Mouse (Mus musculus) induced T-regulatory cell, adult 2 months (primary cell): ENCODE data around the gene Ncoa5.

Experiments used
- DNase-seq: peaks from one replicate; pipeline ENCODE4 v3.0.0-alpha.2; 2012; ENCODE audit warnings: low read depth

The Ncoa5 gene

DNA sequence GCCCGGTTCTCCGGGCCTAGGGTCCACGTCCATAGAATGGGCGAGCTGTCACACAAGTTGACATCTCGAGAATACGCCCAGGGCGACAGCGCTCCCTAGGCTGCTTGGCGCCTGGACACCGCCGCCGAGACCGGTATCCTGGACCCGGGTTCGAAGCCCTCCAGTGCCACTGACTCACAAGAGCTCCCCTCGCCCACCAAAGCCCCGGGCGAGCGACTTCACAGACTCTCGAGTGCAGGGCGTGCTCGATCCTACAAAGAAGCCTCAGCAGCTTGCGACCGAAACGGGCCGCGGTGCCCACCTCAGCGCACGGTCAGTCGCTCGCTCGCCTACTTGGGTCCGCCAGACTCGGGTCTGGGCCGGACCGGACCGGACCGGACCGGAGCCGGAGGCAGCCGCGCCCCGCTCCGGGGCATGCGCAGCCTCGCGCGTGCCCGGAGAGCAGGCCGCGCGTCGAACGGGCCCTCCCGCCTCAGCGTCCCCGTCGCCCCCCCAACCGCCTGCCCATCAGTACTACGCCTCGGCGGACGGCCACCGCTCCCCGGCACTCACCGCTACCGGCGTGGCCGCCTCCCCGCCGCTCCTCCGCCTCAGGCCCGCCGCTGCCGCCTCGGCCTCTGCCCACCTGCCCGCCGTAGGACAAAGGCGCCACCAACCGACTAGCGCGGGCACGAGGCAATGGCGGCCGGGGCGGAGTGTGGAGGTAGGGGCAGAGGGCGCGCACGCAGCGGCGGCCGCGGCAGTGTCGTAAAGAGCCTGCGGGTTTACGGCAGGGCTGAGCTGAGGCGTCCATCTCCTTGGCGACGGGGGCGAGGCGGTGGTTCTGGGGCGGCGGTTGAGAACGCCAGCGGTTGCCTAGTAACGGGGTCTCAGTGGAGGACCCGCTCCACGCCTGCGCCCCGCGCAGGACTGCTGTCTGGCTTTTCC, at the start of gene Ncoa5:
Gene Ncoa5, minus strand, starts transcription at position 737 of the 927 bp plus-strand sequence.
- DNase-seq = peak; percentile 96

DNA sequence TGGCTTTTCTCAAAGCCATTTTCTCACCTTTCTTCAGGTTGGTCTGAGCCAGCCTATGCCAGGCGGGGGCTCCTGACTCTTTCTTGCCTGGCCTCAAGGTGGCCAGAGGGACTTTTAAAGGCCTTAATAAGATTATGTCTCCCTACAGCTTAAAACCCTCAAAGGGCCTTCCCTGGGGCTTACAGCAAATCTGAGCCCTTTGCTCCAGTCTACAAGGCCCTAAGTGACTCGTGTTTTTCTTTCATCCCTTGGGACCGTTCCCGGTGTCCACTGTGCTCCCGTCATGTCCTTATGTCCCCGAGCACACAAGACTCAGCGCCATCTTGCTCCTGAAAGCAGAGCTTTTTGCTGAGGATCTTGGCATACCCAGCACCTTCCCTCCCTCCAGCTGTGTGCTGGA, 46.6 kb upstream of the Ncoa5 start:
- DNase-seq = no peak

DNA sequence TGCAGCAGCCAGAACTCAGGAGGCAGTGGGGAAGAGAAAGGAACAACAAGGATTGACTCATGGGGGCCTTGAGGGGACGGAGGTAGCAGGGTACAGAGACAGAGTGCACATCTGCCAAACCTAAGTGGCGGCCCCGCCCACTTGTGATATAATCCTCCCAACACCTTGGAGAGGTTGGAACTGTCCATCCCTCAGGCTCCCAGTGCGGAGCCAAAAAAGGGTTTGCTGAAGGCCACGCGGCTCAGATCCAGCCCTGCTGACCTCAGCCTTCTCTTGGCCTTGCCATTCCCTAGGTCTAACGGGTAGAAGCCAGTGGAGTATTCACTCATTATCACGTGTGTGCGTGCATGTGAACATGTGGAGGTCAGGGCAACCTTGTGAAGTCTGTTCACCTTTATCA, 46.0 kb upstream of the Ncoa5 start:
- no peak for DNase-seq

DNA sequence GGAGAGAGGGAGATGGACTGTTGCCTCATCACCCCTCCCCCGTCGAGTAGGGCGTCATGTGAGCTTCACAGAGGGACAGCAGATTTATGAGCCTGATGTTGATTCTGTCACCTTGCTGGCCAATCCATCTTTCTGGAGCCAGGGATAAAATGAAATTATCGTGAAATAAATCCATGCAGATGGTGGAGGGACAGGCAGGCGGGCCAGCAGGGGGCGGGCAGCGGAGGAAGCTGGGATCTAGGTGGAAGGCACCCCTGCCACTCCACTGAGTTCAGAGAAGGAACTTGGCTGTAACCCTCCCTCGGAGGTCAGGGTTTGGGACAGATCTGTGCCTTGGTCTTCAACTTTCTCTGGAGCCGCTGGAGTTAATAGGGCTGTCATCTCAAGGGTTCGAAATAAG, 43.9 kb upstream of the Ncoa5 start:
- no peak for DNase-seq

DNA sequence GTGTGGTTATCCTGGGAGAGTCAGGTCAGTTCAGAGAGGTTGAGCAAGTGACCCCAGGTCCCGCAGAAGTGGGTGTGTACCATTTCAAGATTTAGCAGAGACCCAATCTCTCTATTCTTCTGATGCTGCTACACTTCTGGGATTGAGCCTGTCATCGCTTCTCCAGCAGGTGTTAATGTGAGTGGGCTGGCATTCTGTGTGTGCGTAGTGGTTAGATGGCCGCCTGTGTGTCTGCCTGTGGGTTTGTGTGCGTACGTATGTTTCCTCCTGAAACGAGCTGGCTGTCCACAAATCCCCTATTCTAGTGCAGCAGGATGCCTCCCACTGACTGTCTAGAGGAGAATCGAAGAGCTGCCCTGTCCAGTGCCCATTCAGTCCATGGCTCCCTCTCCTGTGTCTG, 43.4 kb upstream of the Ncoa5 start:
- no peak for DNase-seq

DNA sequence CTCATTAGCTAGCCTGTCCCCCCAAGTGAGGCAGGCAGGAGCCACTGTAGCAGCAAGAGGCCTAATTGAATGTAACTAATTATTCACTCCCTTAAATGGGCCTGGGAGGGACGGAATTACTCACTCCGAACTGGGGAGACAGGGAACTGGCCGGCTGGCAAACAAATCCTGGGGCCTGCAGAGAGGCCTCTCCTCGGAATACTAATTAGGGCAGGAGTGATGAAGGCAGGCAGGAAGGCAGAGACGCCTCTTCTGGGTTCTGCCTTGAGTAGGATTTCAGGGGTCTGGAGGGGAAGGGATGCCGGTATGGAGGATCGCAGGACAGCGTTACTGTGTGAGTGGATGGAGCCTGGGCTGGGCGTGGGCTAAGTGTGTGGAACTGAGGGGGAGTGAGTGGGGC, 42.4 kb upstream of the Ncoa5 start:
- DNase-seq = no peak

DNA sequence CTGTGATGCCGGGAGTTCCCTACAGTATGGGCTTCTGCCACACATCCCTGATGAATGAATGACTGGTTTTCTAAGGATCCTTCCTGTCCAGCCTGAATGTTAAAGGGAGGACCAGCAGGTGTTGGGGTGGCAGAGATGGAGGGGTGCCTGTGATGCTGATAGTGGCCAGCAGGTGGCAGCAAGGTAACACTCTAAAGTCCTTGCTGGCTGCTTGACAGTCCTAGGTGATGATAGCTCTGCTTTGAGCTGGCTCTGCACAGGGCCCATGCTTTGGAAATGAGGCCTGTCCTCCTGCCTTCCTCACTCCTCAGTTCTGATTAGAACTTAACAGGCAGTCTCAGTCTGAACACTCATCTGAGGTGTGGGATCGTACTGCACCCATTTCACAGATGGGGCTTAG, 40.3 kb upstream of the Ncoa5 start:
- DNase-seq = peak; percentile 79

GRCm38 (mm10) chr2:165074081-165074884, 39.6 kb upstream of the Ncoa5 start:
- no peak for DNase-seq

DNA sequence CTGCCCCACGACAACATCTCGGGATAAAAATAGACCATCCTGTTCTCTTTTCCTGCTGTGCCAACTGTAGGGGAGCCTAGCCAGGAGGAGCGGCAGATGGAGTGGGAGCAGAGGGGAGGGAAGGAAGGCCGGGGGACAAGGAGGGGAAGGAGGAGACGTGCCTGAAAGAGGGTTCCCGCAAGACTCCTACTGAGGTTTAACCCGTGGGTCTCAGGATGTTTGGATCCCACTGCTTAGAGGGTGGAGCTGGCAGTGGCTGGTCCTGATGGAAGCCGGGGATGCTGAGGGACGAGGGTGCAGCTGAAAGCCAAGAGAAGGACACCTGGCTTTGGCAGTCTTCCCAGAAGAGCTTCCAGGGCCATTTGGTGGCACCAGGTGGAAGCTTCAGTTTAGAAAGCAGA, 38.7 kb upstream of the Ncoa5 start:
- no peak for DNase-seq

GRCm38 (mm10) chr2:165070096-165070816, 35.6 kb upstream of the Ncoa5 start:
- DNase-seq = peak; percentile 53

DNA sequence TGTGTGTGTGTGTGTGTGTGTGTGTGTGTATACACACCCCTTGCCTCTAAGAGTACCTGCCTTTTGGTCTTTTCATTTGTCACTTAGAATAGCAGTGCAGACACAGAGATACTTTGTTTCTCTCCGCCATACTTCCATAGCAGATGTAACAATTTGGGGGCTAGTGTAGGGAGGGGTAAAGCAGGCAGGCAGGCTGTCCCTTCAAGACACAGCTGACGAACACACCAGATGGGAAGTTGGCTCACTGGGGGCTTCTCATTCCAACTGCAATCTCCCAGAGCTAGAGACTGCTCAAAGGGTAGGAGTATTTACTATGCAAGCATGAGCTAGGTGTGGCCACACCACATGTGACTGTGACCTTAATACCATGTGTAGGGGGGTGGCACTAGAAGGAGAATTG, 34.1 kb upstream of the Ncoa5 start:
- DNase-seq = no peak

DNA sequence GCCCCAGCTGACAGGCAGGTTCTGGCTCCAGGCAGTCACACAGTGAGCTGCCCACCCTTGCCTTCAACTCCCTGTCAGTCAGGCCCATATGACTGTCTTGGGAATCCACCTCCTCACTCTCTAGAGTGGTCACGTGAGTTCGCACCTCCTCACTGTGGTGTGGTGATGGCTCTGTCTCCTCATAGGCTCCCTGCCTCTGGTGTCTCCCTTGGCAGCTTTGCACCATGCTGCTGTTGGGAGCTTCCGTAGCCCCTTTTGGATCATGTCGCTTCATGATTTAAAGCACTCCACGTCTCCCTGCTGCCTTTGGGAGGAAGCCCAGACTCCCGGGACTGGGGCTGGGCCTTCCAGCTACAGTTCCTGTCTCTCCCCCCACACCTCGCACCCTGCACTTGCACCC, 29.8 kb upstream of the Ncoa5 start:
- DNase-seq = no peak

GRCm38 (mm10) chr2:165061638-165062433, 27.2 kb upstream of the Ncoa5 start:
- no peak for DNase-seq

- no peak for DNase-seq
Observed at GRCm38 (mm10) chr2:165059961-165060360, 25.3 kb upstream of the Ncoa5 start.

DNA sequence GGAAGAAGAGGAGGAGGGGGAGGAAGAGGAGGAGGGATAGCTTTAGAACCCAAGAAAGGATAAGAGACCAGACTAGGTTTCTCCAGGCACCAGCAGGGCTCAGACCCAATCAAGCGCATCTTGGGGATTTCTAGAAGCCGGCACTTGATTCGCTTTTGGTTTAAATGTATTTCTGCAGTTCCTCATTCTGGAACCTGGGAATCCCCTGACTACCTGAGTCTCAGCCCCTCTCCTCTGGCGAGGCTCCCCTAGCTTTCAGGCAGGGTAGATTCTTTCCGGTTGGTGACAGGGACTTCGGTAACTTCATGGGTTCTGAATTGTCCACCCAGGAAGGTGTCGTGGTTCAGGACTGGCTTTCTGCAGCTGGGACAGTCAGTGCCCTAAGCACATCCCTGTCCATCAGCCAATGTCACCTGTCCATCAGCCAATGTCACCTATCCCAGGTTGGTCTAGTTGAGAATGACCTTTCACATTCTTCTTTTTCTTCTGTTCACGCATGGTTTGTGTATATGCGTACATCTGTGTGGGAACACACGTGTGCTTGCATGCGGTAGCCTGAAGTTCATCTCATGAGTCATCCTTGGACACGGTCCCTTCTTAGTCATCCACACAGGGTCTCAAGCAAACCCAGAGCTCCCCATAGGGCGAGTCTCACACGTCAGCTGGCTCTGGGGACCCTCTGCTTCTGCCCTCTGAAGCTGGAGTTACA, 21.9 kb upstream of the Ncoa5 start:
- DNase-seq = peak; percentile 28

GRCm38 (mm10) chr2:165055905-165056304, 21.2 kb upstream of the Ncoa5 start:
- peak; percentile 13 for DNase-seq

GRCm38 (mm10) chr2:165054888-165055852, 20.5 kb upstream of the Ncoa5 start, which contains the start of gene Cd40:
Gene Cd40, plus strand, starts transcription at chr2:165055627.
- peak; percentile 68 for DNase-seq

- no peak for DNase-seq
Observed at GRCm38 (mm10) chr2:165051566-165051965, 16.9 kb upstream of the Ncoa5 start.

GRCm38 (mm10) chr2:165050826-165051548, 16.3 kb upstream of the Ncoa5 start:
- no peak for DNase-seq
